Mouse (Mus musculus): ENCODE measurements around the gene Nfkb2. TPM values are rescaled to one million over a fixed set of nuclear protein-coding genes. Genes with fewer than 3 reads are reported as not detected.

The Nfkb2 gene
- polyA plus RNA-seq, 1 experiment = 47.8 TPM

GRCm38 (mm10) chr19:46338942-46339286, 34.8 kb downstream of the Nfkb2 start:
- TF ChIP-seq CTCF (IDR thresholded peaks at IDR 0.05; ENCODE audit: control insufficient read depth, insufficient read depth, insufficient read length) = no peak
- TF ChIP-seq USF1 (IDR thresholded peaks at IDR 0.05; ENCODE audit: low read depth) = no peak
- TF ChIP-seq MYOG (IDR thresholded peaks at IDR 0.05; ENCODE audit: control insufficient read depth, extremely low read depth, insufficient read length) = no peak
- no peak for TF ChIP-seq FOSL1 (IDR thresholded peaks at IDR 0.05; ENCODE audit: insufficient read depth, low read length, poor library complexity, severe bottlenecking)
- no peak for TF ChIP-seq MYOD1 (IDR thresholded peaks at IDR 0.05; ENCODE audit: control insufficient read depth, insufficient read length, low read depth)
- no peak for TF ChIP-seq CEBPB (IDR thresholded peaks at IDR 0.05; ENCODE audit: low read depth)
- TF ChIP-seq MAX (IDR thresholded peaks at IDR 0.05) = no peak
- H3ac ChIP-seq (ENCODE audit: control insufficient read depth, insufficient read length, low read depth) = peak overlapping the region; percentile 8
- H3K27me3 ChIP-seq (ENCODE audit: control insufficient read depth, insufficient read depth, insufficient read length) = no peaks in the 10 kb centered on the region
- H3K4me3 ChIP-seq (ENCODE audit: insufficient read depth, poor library complexity, severe bottlenecking) = peak overlapping the region; percentile 64
- peaks cover 13% of the 10 kb centered on the region for H3K79me2 ChIP-seq (ENCODE audit: control insufficient read depth, insufficient read depth)
- H3K36me3 ChIP-seq (ENCODE audit: control insufficient read depth, insufficient read depth) = peaks cover 3% of the 10 kb centered on the region
- H3K79me3 ChIP-seq (ENCODE audit: low read depth) = no peaks in the 10 kb centered on the region

GRCm38 (mm10) chr19:46339287-46339971, 35.3 kb downstream of the Nfkb2 start:
- TF ChIP-seq CEBPB (IDR thresholded peaks at IDR 0.05; ENCODE audit: low read depth) = no peak
- no peak for TF ChIP-seq CTCF (IDR thresholded peaks at IDR 0.05; ENCODE audit: control insufficient read depth, insufficient read depth, insufficient read length)
- TF ChIP-seq MAX (IDR thresholded peaks at IDR 0.05) = no peak
- no peak for TF ChIP-seq MYOD1 (IDR thresholded peaks at IDR 0.05; ENCODE audit: control insufficient read depth, insufficient read length, low read depth)
- no peak for TF ChIP-seq USF1 (IDR thresholded peaks at IDR 0.05; ENCODE audit: low read depth)
- TF ChIP-seq MYOG (IDR thresholded peaks at IDR 0.05; ENCODE audit: control insufficient read depth, extremely low read depth, insufficient read length) = no peak
- TF ChIP-seq FOSL1 (IDR thresholded peaks at IDR 0.05; ENCODE audit: insufficient read depth, low read length, poor library complexity, severe bottlenecking) = no peak
- no peak overlapping the region for H3ac ChIP-seq (ENCODE audit: control insufficient read depth, insufficient read length, low read depth)
- peaks cover 3% of the 10 kb centered on the region for H3K36me3 ChIP-seq (ENCODE audit: control insufficient read depth, insufficient read depth)
- H3K79me2 ChIP-seq (ENCODE audit: control insufficient read depth, insufficient read depth) = peaks cover 13% of the 10 kb centered on the region
- H3K27me3 ChIP-seq (ENCODE audit: control insufficient read depth, insufficient read depth, insufficient read length) = no peaks in the 10 kb centered on the region
- H3K4me3 ChIP-seq (ENCODE audit: insufficient read depth, poor library complexity, severe bottlenecking) = no peak overlapping the region
- no peaks in the 10 kb centered on the region for H3K79me3 ChIP-seq (ENCODE audit: low read depth)

- no peaks in the 10 kb centered on the region for H3K27me3 ChIP-seq (ENCODE audit: control insufficient read depth, insufficient read depth, insufficient read length)
- no peaks in the 10 kb centered on the region for H3K79me2 ChIP-seq (ENCODE audit: control insufficient read depth, insufficient read depth)
- TF ChIP-seq MAX (IDR thresholded peaks at IDR 0.05) = no peak
- TF ChIP-seq CEBPB (IDR thresholded peaks at IDR 0.05; ENCODE audit: low read depth) = no peak
- no peak for TF ChIP-seq USF1 (IDR thresholded peaks at IDR 0.05; ENCODE audit: low read depth)
- TF ChIP-seq CTCF (IDR thresholded peaks at IDR 0.05; ENCODE audit: control insufficient read depth, insufficient read depth, insufficient read length) = no peak
- TF ChIP-seq FOSL1 (IDR thresholded peaks at IDR 0.05; ENCODE audit: insufficient read depth, low read length, poor library complexity, severe bottlenecking) = no peak
- no peak for TF ChIP-seq MYOG (IDR thresholded peaks at IDR 0.05; ENCODE audit: control insufficient read depth, extremely low read depth, insufficient read length)
- no peak overlapping the region for H3ac ChIP-seq (ENCODE audit: control insufficient read depth, insufficient read length, low read depth)
- H3K36me3 ChIP-seq (ENCODE audit: control insufficient read depth, insufficient read depth) = no peaks in the 10 kb centered on the region
- H3K79me3 ChIP-seq (ENCODE audit: low read depth) = no peaks in the 10 kb centered on the region
- no peak overlapping the region for H3K4me3 ChIP-seq (ENCODE audit: insufficient read depth, poor library complexity, severe bottlenecking)
These were observed 40.7 kb downstream of the Nfkb2 start for GRCm38 (mm10) chr19:46344710-46345419.

- H3K27me3 ChIP-seq (ENCODE audit: control insufficient read depth, insufficient read depth, insufficient read length) = no peaks in the 10 kb centered on the region
These were observed 43.0 kb downstream of the Nfkb2 start for GRCm38 (mm10) chr19:46347146-46347545.

GRCm38 (mm10) chr19:46347936-46348668, 44.0 kb downstream of the Nfkb2 start:
- peak overlapping the region; percentile 39 for H3K4me3 ChIP-seq (ENCODE audit: insufficient read depth, poor library complexity, severe bottlenecking)
- no peaks in the 10 kb centered on the region for H3K27me3 ChIP-seq (ENCODE audit: control insufficient read depth, insufficient read depth, insufficient read length)
- no peaks in the 10 kb centered on the region for H3K79me2 ChIP-seq (ENCODE audit: control insufficient read depth, insufficient read depth)
- peak overlapping the region; percentile 88 for H3ac ChIP-seq (ENCODE audit: control insufficient read depth, insufficient read length, low read depth)
- no peaks in the 10 kb centered on the region for H3K79me3 ChIP-seq (ENCODE audit: low read depth)
- H3K36me3 ChIP-seq (ENCODE audit: control insufficient read depth, insufficient read depth) = no peaks in the 10 kb centered on the region
- TF ChIP-seq CEBPB (IDR thresholded peaks at IDR 0.05; ENCODE audit: low read depth) (no peak), MAX (IDR thresholded peaks at IDR 0.05) (no peak), MYOD1 (IDR thresholded peaks at IDR 0.05; ENCODE audit: control insufficient read depth, insufficient read length, low read depth) (no peak)

More at GRCm38 (mm10) chr19:46347146-46347545, 43.0 kb downstream of the Nfkb2 start:
- no peaks in the 10 kb centered on the region for H3K79me2 ChIP-seq (ENCODE audit: control insufficient read depth, insufficient read depth)
- TF ChIP-seq USF1 (IDR thresholded peaks at IDR 0.05; ENCODE audit: low read depth) (no peak), CTCF (IDR thresholded peaks at IDR 0.05; ENCODE audit: control insufficient read depth, insufficient read depth, insufficient read length) (no peak), CEBPB (IDR thresholded peaks at IDR 0.05; ENCODE audit: low read depth) (no peak), MYOG (IDR thresholded peaks at IDR 0.05; ENCODE audit: control insufficient read depth, extremely low read depth, insufficient read length) (no peak), FOSL1 (IDR thresholded peaks at IDR 0.05; ENCODE audit: insufficient read depth, low read length, poor library complexity, severe bottlenecking) (no peak), MAX (IDR thresholded peaks at IDR 0.05) (no peak)
- no peaks in the 10 kb centered on the region for H3K36me3 ChIP-seq (ENCODE audit: control insufficient read depth, insufficient read depth)
- H3K79me3 ChIP-seq (ENCODE audit: low read depth) = no peaks in the 10 kb centered on the region
- H3K4me3 ChIP-seq (ENCODE audit: insufficient read depth, poor library complexity, severe bottlenecking) = no peak overlapping the region
- no peak overlapping the region for H3ac ChIP-seq (ENCODE audit: control insufficient read depth, insufficient read length, low read depth)
